Mouse (Mus musculus): ENCODE measurements around the gene Scnn1b.

Gene Scnn1b

GRCm38 (mm10) chr7:121864858-121865585 is at the start of gene Scnn1b:
TSS of gene Scnn1b (plus strand) at chr7:121865038.
- DNase-seq (ENCODE audit: low spot score) = no peak

GRCm38 (mm10) chr7:121821632-121822031 is 43.2 kb upstream of the Scnn1b start:
- DNase-seq (ENCODE audit: low spot score) = no peak

GRCm38 (mm10) chr7:121828481-121828880 is 36.4 kb upstream of the Scnn1b start:
- no peak for DNase-seq (ENCODE audit: low spot score)

GRCm38 (mm10) chr7:121835392-121835791 is 29.4 kb upstream of the Scnn1b start:
- no peak for DNase-seq (ENCODE audit: low spot score)

DNA sequence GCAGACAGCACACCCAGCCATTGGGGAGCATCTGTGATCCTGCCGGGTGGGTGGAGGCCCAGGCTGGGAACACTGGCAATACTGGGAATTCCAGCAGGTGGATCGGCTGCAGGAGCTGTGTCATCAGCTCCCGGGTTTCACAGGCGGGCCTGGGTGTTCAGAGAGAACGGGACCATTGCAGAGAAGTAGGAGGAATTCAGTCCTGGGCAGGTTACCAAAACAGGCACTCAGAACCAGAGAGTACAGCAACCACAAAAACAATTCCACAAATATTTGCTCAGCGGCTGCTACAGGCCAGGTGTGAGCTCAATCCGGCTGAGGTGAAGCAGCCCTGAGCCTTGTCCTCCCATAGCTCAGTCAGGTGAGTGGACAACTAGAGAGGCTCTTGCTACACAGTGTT is 28.0 kb upstream of the Scnn1b start:
- DNase-seq (ENCODE audit: low spot score) = no peak

GRCm38 (mm10) chr7:121840810-121841209 is 24.0 kb upstream of the Scnn1b start:
- no peak for DNase-seq (ENCODE audit: low spot score)

GRCm38 (mm10) chr7:121842234-121842633 is 22.6 kb upstream of the Scnn1b start:
- DNase-seq (ENCODE audit: low spot score) = no peak

DNA sequence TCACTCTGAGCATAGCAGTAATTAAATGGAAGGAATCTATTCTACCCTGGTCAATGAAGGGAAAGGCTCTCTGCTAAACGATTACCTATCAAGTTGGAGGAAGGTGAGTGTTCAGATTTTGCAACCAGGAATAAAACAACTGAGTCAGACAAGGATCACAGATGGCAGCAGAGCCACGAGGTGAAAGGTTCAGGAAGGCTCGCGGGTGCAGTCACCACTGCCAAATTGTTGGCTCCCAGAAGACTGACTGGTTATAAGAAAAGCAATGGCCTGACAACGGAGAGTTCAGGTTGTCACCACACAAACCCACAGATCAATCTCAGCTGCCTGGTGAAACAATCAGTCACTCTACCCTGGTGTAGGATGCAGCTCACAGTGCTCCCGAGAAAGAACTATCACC is 18.9 kb upstream of the Scnn1b start:
- no peak for DNase-seq (ENCODE audit: low spot score)

GRCm38 (mm10) chr7:121848537-121849168 is 16.2 kb upstream of the Scnn1b start:
- DNase-seq (ENCODE audit: low spot score) = no peak

GRCm38 (mm10) chr7:121857177-121857884 is 7.5 kb upstream of the Scnn1b start:
- no peak for DNase-seq (ENCODE audit: low spot score)

DNA sequence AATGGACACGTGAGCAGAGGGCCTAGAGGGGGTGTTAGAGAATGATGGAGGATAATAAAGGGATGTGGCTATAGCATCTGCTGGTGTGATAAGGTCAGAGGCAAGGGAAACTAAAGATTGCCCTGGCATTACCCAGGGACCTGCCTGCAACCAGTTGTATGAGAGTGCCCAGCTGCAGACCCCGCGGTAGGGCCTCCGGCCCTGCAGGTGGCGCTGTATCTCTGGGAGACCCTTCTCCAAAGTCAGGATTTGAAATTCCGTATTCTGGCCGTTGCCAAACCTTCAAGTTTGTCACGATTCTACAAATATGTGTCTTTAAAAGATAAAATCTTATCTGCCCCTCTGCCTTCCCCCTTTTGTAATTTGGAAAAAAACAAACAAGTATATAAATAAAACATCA is 5.9 kb upstream of the Scnn1b start:
- no peak for DNase-seq (ENCODE audit: low spot score)

DNA sequence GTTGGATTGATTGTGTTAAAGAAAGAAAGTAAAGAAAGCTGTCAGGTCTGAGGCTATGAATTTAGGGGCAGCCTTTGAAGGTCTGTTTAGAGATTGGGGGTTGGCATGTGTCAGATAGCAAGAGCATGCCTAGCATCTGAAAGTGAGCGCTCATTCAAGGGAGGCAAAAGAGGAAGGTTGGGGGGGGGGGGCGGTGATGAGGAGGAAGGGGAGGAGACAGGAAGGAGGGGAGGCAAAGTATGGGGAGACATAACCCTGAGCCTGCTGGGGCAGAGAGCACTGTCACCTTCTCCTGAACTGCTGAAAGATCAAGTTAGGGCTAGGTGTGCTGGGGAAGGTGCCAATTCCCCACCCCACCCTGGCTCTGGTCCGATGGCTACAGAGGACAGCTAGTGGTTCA is 6.8 kb downstream of the Scnn1b start:
- DNase-seq (ENCODE audit: low spot score) = no peak

- no peak for DNase-seq (ENCODE audit: low spot score)
These were observed 9.2 kb downstream of the Scnn1b start for GRCm38 (mm10) chr7:121873998-121874397.

DNA sequence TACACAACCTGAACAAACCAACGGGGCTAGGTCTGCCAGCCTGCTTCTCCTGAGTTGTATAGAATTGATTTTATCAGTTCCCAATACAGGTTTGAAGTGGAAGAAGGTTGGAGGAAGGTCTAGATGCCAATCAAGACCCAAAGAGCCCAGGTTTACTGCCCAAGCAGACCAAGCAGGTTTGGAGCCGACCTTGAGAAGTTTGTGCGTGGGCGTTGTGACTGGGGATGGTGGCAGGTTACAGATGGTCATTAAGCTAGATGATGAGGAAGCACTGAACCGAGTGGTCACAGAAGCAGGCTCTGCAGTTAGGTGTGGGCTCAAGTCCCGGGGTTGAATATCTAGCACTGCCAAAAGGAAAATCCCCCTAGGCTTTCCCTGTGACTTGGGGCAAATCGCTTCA is 9.9 kb downstream of the Scnn1b start:
- no peak for DNase-seq (ENCODE audit: low spot score)

DNA sequence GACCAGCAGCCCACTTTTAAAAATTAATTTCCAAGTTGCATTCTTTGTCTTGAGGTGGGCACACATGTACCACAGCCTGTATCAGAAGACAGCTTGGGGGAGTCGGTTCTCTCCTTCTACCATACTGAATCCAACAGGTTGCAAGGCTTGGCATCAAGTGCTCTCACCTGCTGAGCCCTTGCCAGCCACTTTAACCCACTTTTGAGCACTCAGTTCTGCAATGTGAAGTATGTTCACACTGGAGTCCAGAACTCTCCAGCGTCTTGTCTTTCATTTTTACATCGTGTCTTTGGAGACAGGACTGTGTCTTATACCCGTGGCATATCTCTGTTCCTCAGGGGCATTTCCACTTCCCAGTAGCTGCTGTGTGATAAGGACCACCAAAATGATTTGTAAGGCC is 15.4 kb downstream of the Scnn1b start:
- no peak for DNase-seq (ENCODE audit: low spot score)

DNA sequence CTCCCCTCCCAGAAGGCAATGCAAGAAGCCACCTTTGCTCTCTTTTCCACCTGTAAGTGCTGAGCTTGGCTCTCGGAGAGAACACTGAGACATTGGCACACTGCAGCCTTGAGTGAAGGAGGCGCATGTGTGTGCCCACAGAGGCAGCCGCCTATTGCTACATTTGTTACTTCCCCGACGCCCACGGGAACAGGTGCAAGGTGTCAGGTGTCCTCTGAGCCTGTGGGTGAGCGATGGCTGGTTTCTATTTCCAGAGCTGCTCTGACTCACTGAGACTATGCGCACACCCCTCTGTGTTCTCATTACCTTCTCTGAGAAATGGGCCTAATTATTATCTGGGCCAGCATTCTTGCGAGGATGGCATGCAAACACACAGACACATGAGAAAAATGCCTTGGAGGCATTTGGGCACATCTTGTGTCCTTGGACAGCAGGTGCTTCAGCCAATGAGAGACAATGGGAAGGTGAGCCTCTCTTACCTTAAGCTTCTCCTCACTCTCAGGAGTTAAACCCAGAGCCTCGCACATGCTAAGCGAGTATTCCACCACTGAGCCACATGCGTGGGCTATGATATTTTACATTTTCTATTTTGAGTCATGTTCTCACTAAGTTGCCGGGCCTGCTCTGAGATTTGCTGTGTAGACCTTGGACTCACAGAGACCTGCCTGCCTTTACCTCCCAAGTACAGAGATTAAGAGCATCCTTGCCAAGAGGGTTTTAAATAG is 26.0 kb downstream of the Scnn1b start:
- DNase-seq (ENCODE audit: low spot score) = no peak

DNA sequence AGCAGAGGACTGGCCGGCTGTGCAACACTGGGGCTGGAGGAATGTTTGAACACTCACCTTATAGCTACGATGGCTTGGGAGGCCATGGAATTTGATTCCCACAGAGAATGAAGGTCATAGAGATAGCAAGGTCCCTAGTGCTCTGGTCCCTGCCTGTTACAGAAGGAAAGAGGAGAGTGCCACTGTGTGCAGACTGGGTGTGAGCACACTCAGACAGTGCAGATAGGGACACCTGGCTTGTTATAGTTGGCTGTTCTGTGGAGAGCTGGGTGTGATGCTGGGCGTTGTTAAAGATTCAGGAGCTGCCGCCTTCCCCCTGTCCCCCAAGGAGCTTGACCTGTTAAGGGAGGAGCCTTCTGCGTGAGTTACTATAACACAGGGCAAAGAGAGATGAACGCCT is 31.9 kb downstream of the Scnn1b start:
- no peak for DNase-seq (ENCODE audit: low spot score)

GRCm38 (mm10) chr7:121899311-121899710 is 34.5 kb downstream of the Scnn1b start:
- DNase-seq (ENCODE audit: low spot score) = peak; percentile 28

DNA sequence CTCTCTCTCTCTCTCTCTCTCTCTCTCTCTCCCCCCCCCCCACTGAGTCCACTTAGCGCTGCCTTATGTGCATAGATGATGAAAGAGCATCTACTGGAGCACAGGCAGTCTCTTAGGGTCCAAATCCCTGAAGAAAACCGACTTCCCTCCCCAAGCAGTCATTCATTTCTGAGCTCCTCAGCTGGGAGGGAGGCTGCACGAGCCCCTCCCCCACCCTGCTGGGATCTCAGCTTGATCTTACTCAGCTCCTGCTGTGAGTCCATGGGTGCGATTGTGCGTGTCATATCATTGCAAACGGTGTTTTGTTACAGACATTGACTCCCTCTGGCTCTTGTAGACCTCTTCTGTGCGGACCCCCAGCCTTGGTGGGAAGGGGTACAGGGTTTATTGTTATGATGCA is 35.1 kb downstream of the Scnn1b start:
- DNase-seq (ENCODE audit: low spot score) = no peak

DNA sequence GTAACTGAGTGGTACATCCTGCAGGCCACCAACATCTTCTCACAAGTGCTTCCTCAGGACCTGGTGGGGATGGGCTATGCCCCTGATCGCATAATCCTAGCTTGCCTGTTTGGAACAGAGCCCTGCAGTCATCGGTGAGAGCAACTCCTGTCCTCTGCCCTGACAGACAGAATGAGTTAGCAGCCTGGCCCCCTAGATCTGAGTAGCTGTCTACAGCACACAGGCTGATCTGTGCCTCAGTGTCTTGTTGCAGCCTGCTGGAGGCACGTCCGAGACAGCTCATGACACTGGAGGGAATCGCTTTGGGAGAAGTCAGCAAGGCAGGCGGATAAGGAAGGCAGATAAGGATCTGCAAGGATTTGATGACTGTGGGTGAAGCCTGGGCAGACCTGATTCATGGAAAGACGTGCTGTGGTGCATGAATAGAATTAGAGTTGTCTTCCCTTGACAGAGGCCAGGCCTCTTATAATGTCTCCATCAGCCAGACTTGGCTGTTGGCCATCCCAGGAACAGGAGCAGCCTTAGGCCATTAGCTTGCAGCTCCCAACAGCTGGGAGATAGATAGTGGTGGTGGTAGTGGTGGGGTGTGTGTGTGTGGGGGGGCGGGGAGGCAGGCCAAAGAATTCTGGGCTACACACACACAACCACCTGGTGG is 38.0 kb downstream of the Scnn1b start:
- DNase-seq (ENCODE audit: low spot score) = no peak

- DNase-seq (ENCODE audit: low spot score) = no peak
These were observed 42.0 kb downstream of the Scnn1b start for GRCm38 (mm10) chr7:121906879-121907278.

DNA sequence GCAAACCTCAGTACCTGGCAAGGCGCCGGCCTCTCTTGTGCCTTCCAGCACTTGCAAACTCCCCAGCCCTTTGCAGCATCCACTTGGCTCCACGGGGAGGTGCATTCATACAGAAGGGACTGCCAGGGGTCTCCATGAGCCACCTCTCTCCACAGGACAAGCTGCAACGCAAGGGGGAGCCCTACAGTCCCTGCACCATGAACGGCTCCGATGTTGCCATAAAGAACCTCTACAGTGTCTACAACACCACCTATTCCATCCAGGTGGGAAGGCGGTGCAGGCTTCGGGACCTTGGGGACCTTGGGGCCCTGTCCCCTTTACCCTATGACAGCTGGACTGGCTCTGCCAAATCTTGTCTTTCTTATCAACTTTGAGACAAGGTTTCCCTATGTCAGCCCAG is 47.4 kb downstream of the Scnn1b start:
- no peak for DNase-seq (ENCODE audit: low spot score)
